Mouse (Mus musculus) retina, postnatal 7 days (tissue): ENCODE results near the gene Dpm1.

Experiments
- DNase-seq: peaks from one replicate; pipeline ENCODE4 v3.0.0-alpha.2; 2012; ENCODE audit warnings: low read depth, low spot score

The Dpm1 gene

DNA sequence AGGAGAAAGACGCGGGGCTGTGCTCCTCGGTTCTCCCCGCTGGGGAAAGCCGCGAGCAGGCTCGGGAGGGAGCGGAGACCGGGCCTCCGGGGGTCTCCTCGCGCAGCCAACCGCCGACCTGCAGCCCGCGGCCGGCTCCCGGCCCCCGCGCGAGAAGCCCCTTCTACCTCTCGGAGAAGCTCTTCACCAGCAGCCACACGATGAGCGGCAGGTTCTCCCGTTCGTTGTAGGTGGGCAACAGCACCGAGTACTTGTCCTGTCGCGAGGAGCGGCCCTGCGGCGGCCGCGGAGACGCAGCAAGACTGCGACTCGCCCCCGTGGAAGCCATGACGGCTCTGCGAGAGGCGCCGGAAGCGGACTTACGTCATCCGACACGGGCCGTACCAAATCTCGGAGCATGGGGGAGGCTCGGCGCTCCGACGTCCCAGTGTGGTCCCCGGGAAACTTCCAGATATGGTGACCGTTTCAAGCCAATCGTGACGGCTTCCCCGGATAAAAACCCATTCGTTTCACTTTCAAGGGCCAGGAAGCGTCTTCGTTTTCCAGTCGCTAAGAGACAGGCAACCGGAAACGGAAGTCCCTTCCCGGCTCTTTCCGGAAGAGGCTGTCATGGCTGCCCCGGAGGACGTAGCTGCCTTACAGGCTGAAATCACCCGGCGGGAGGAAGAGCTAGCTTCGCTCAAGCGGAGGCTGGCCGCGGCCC, at the start of gene Dpm1, which contains the start of the genes Gm20716 and Mocs3:
TSS of gene Dpm1 (minus strand) at position 566 of the 703 bp plus-strand sequence.
TSS of gene Gm20716 (minus strand) at position 339 of the 703 bp plus-strand sequence.
TSS of gene Mocs3 (plus strand) at position 597 of the 703 bp plus-strand sequence.
- peak; percentile 86 for DNase-seq

DNA sequence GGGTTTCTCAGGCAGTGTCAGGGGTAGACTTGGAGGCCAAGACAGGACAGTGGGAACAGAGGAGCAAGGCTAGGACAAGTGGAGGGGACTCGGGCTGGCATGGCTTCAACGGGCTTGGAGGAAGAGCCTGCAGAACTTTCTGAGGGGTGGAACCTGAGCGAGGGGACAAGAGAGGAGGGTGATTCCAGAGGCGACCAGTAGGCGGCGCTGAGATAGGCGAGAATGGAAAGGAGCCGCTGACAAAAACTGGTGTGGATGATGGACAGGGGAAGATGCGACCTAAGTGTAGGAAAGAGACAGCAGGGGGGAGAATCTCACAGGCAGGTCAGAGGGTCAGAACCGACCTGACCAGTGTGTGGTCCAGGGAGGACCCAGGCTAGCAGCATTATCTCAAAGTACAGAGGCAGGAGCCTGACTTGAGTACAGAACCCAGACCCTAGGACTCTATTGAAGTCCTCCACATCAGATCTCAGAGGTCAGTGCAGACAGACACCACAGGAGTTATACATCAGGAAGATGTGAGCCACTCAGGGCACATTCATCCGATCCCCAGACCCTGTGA, 44.1 kb upstream of the Dpm1 start:
- peak; percentile 47 for DNase-seq

DNA sequence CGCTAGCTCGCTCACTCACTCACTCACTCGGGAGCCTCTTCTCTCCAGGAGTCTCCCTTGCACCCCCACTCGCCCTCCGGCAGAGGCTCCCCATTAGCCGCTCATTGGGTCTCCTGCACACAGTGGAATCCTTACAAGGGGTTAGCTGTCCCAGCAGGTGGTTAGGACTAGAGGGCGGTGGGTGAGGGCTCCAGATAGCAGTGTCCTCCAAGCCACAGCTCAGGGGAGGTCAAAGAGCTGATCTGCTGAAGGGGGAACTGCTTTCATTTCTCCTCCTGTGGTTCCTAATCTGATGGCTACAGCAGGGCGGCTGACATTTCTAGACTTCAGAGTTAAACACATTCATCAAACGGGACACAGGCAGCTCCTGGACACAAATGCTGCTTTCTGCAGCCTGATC, 43.0 kb upstream of the Dpm1 start:
- no peak for DNase-seq

DNA sequence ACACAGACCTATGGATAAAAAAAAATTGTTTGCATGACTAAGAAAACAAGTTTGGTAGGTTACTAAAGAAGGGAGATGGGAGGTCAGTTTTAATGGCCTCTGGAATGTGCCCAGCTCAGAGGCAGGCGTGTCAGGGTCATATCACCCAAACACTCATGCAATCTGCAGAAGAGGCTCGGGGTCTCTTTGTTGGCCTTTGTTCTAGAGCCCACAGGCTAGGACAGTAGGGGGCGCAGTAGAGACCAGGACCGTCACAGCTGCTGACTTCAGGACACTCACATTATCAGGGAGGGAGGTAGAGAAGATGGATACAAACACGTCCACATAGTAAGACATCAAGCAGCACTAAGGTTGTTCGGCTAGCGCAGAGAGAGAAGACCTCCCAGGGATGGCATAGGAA, 37.6 kb upstream of the Dpm1 start:
- DNase-seq: no peak

DNA sequence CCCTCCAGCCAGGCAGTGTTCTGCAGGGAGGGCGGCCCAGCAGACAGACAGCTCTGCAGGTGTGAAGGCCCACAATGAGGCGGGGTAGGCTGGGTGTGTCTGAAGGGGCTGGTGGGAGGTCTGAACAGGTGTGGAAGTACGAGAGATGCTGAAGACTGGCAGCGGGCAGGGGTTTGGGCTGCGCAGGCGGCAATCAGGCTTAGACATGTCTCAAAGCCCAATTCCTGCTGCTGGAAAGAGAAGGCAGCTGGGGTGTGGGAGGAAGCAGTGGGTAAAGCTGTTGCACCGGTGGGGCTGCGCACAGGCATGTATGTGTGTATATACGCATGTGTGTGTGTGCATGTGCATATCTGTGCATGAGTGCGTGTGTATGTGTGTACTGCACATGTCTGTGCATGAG, 30.5 kb upstream of the Dpm1 start:
- DNase-seq: no peak

DNA sequence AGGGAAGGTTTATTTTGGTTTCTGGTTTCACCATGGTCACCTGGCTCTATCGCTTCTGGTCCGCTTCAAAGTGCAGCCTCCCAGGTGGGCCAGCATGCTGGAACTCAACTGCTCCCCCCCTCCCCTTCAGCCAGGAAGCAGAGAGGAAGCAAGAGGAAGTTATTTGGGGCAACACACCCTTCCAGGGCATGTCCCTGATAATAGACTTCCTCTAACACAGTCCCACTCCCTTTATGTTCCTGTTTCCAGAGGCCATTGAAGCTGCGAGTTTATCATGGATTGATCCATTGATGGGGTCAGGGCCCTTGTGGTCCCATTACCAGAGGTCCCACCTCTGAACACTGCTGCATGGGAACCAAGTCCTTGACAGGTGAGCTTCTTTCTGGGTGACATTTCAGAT, 29.7 kb upstream of the Dpm1 start:
- no peak for DNase-seq

DNA sequence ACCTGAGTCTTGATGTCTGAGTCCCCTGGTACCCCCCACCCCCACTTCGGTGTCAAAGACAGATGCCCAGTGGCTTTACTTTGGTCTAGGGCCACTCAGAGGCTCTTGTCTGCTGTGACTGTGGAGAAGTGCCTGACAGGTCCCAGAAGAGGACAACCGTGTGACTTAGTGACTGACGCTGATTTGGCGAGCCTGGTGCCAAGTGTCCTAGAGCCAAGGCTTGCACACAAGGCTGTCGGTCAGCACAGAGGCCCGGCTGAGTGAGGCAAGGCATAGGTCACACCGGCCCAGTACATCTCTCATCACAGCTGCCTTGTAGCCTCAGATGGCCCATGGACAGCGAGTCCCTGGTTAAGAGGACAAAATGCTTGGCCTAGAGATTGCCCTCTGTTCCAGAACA, 28.7 kb upstream of the Dpm1 start:
- no peak for DNase-seq

DNA sequence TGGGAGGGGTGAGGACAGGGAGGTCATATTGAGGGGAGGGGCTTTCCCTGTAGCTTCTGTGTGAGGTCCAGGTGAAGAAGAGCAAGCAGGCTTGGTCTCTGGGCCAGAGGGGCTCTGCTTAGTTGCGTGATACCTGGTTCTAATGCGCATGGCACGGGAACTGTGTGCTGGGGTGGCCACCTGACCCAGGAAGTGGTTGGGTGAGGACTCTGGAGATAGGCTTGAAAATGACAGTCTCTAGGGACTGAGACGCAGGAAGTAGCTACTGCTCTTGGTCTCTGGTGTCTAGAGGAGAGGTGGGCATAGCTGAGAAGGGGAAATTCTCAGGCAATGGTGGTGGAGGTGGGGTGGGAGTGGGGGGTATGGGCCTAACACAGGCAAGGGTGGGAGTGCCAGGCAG, 26.8 kb upstream of the Dpm1 start:
- DNase-seq: no peak

DNA sequence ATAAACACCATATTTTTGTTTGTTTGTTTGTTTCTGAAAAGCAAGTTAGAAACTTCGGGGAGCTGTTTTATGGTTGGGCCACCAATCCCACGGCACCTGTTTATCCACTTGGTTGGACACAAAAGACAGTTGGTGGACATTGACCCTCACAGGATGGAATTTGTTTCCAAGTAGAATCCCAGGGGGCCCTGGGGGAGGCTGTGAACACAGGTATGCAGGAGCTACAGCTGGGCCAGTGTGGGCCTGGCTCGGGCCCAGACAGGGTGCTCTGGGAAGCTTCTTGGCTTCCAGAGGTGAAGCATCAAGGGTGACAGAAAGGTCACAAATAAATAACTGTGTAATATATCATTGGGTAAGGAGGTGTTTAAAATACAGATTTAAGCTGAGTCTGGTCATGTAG, 26.1 kb upstream of the Dpm1 start:
- DNase-seq: no peak

DNA sequence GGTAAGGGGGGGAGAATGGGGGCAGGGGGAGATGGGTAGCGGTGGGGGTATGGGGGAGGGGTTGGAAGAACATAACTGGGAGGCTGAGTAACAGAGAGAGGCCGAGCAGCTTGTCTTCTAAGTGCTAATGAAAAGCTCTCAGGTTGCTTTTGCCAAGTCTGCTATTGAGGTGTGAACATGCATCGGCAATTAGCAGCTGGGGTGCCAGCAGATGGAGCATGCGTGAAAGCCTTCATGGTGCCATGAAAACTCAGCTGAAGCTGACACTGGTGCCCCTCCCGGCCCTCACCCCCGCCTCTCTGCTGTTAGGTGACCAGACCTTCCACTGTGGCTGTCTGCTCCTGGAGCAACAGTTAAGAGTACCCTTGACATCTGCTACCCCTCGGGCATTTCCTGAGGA, 23.4 kb upstream of the Dpm1 start:
- no peak for DNase-seq

DNA sequence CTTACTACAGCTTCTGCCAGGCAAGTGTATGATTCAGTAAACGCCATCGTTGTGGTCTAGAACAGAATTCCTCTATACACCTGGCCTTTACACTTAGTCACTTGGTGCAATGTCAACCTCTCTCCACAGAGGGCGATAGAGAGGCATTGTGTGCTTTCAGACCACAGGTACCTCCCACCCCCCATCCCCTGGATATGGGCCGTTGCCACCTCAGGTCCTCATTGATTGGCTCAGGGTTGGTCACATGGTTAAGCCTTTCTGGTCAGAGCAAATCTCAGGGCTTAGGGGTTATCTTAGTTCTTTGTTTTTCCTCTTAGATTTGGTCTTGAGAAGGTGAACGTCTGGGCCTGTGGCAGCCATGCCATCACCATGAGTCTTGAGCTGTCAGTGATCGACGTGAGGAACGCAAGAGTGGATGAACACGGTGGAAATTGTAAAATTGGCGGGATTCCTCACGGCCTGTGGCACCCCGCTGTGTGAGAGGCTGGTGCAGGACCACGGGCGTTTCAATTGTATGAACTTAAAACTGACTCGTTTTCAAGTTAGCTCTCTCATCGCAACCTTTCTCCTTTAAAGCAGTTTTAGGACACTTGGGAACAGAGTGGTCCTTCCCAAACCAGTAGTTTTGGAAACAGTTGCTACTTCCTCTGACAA, 22.4 kb upstream of the Dpm1 start:
- DNase-seq: peak; percentile 69

DNA sequence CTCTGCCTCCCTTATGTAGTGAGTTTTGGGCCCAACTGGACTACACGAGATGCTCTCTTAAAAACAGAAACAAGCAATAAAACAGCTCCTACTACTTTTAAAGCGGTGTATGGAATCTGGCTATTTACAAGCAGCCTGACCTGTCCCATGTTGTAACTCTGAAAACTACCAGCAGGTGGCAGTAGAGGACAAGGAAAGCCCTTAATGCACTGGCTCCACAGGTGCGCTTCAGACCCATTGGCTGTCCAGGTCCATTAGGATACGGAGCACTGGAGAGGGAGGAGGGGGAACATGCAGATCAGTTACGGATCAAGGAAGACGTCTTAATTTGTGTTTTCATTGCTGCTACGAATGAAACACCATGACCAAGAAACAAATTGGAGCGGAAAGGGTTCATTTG, 19.9 kb upstream of the Dpm1 start:
- DNase-seq: peak; percentile 85

DNA sequence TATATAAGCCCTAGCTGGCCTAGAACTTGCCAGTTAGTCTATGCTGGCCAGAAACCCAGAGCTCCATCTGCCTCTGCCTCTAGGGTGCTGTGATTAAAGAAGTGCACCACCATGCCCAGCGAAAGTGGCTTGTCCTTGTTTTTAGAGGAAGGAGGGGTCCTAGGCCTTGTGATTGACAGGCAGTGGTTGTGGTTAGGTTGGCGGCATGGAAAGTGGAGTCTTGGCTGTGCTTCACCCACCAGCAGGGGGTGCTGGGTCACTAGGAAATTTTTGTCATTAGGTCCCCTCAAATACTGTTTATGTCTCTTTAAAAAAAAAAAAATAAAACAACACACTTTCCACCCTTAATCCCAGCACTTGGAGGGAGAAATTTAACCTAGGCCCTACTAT, 18.5 kb upstream of the Dpm1 start:
- DNase-seq: no peak

DNA sequence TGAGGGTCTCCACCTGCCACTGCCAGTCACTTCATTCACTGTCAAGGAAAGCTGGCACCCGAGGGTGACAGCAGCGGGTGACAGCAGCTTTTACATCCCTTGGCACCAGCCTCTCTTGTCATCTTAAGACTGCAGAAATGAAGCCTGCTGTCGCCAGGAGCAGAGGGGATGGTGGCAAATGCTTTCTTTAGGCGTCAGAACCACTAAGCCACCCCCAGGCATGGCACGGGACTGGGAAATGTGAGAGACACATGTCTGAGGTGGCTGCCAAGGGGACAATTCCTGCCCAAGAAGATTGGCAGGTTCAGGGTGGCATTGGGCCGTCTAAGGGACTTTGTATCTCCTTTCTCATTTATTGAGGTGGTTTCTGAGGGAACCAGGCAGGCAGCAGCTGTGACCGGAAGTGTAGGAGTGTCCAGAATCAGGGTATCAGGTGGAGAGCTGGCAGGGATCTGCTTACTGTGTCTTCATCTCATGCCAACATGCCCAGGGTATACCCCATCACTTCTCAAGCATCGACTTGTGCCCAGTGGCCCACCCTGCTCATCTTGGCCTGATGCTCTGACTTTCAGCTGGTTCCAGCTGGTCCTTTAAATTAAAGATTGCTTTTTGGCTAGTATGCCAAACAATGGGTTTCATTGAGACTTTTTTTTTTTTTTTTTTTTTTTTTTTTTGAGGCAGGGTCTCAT, 17.9 kb upstream of the Dpm1 start:
- no peak for DNase-seq

DNA sequence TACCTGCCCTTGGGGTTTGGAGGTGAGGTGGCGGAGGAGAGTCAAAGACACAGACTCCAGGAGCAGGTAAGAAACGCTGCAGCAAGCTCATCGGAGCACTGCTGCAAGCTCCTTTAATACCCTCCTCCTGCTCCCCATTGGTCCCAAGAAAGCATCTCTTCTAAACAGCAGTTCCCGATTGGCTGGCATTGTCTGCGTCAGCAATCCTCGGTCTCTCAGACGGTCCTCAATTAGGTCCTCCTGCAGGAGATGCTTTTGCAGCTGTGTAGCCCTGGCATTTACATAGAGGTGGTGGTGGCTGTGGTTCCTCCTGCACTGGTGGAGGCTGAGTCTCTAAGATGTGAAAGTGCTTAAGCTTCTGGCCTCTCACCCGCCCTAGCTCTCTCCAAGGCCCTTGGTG, 15.2 kb upstream of the Dpm1 start:
- DNase-seq: no peak

DNA sequence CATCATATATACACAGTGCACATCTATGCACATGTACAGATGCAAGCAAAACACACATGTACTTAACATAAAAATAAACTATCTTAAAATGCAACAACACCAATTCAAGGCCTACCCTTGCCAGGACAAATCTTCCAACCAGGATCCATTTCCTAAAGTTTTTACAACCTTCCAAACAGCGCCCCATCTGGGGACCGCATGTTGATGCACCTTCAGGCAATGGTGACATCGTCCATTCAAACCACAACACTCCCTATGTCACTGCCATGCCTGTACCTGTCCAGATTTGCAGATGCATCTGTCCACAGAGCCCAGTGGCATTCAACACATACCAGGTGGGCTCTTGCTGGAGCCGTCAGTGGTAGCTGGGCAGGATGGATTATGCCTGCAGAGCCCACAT, 12.9 kb upstream of the Dpm1 start:
- no peak for DNase-seq

DNA sequence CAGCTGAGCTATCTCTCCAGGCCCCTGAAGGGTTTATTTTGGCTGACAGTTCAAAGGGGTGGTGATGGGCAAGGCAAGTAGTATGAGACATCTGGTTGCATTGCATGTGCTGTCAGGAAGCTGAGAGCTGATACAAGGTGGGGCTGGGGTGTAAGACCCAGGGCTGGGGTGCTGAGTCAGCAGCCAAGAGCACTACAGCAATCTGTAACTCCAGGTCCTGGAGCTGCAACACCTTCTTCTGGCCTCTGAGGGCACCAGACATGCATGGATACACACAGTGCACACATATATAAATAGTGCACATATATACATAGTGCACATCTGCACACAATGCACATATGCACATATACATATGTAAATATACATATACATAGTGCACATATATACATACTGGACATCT, 12.4 kb upstream of the Dpm1 start:
- no peak for DNase-seq

DNA sequence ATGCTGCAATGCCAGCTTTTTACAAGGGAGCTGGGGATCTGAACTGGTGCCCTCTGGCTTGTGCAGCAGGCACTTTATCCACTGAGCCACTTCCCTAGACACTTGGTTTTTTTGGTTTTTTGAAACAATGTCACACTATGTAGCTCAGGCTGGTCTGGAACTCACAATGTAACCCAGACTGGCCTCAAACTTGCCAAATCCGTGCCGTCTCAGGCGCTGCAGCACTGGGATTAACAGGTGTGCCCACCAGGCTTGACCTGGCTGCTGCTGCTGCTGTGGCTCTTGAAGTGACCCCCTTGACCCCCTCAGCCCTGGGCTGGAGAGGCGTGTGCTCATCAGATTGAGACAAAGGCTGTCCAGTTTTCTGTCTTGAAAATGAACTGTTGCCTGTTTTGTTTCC, 7.9 kb upstream of the Dpm1 start:
- DNase-seq: no peak

DNA sequence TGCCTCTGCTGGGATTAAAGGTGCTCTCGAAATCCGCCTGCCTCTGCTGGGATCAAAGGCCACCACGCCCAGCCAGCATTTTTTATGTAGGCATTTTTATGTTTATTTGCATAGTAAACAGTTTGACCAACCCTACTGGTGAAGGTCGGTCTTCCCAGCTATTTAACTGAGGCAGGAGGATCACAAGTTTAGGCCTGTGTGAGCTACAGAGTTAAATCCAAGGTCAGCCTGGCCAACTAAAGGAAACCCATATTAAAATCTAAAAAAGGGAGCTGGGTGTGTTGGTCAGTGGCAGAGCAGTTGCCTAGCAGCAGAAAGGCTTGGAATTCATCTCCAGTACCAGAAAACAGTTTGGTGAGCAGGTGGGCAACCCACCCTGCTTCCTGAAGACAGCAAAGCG, 2.9 kb upstream of the Dpm1 start:
- no peak for DNase-seq

DNA sequence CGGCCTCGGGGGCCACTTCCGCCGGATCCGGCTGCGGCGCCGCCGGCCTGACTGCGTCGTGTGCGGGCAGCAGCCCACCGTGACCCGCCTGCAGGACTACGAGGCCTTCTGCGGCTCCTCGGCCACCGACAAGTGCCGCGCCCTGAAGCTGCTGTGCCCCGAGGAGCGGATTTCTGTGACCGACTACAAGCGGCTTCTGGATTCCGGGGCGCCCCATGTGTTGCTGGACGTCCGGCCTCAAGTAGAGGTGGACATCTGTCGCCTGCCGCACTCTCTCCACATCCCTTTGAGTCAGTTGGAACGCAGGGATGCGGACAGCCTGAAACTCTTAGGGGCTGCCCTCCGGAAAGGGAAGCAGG, 1.1 kb upstream of the Dpm1 start:
- DNase-seq: no peak

DNA sequence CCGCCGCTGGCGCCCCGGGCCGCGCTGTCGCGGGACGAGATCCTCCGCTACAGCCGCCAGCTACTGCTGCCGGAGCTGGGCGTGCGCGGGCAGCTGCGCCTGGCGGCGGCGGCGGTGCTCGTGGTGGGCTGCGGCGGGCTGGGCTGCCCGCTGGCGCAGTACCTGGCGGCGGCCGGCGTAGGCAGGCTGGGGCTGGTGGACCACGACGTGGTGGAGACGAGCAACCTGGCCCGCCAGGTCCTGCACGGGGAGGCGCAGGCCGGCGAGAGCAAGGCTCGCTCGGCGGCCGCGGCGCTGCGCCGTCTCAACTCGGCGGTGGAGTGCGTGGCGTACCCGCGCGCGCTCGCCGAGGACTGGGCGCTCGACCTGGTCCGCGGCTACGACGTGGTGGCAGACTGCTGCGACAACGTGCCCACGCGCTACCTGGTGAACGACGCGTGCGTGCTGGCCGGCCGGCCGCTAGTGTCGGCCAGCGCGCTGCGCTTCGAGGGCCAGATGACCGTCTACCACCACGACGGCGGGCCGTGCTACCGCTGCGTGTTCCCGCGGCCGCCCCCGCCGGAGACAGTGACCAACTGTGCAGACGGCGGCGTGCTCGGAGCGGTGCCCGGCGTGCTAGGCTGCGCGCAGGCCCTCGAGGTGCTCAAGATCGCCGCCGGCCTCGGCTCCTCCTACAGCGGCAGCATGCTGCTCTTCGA, 531 bp upstream of the Dpm1 start:
- no peak for DNase-seq
